8 mouse cellular contexts compared by ENCODE assay signal in the genomic region with DNA sequence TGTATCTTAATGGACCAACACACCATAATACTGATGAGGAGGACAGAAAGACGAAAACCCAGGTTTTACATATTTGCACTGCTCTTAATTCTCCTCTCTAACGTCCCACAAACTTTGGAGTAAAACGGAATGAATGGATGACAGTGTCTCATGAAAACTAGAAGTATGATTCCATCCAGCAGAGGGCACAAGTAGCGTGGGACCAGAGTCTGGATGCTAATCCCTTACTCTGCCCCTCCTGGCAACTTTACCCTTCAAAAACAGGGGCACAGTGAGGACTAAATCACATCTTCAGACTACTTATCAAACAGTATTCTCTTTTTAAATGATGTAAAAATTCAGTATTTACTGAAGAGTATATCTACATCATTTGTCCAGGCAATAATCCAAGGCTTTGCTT. TPM values are rescaled to one million over a fixed set of nuclear protein-coding genes. Genes with fewer than 3 reads are reported as not detected.
A peak's percentile ranks its signal among the peaks of the same experiment; 100 is the strongest.
DNase-seq lines count a peak whose midpoint lies in the region; ATAC-seq and TF ChIP-seq lines count a peak whose summit lies in the region.
"Had no signal": no experiment of that assay in that cellular context is flagged by ENCODE, and none has a peak within 500 bp of the region (broad histone marks: within the 10 kb centered on the region; RNA-seq: fewer than 3 reads in every experiment).

No protein-coding gene starts in this region.

- no peak overlapping the region for H3K27ac ChIP-seq in MEL (ENCODE audit: control insufficient read depth, low read depth, low read length)
- no peak overlapping the region for H3K27ac ChIP-seq in lung, embryonic 14.5 days (ENCODE audit: low read depth)

- H3K27me3 ChIP-seq in MEL (ENCODE audit: control insufficient read depth in 1 of 2, insufficient read depth in 2 of 2, low read length in 2 of 2): no peaks in the 10 kb centered on the region
- H3K27me3 ChIP-seq in lung, embryonic 14.5 days (ENCODE audit: insufficient read depth, low read length): no peaks in the 10 kb centered on the region

- peaks cover 2 to 15% of the 10 kb centered on the region in 2 experiments for H3K36me3 ChIP-seq in MEL (ENCODE audit: control insufficient read depth in 1 of 2, insufficient read depth in 2 of 2, low read length in 2 of 2)
- no peaks in the 10 kb centered on the region for H3K36me3 ChIP-seq in lung, embryonic 14.5 days (ENCODE audit: insufficient read depth)

- TF ChIP-seq CTCF in MEL (IDR thresholded peaks at IDR 0.05 in 2 of 3, conservative IDR thresholded peaks at IDR 0.05 in 1 of 3; ENCODE audit: control insufficient read depth in 1 of 3, insufficient read depth in 1 of 3, low read depth in 2 of 3, low read length in 3 of 3, poor library complexity in 1 of 3, severe bottlenecking in 1 of 3): peak; percentile 41 to 73 (median 42)
- peak; percentile 67; the same call in 1 of the 2 replicates for TF ChIP-seq CTCF in brain, embryonic 14.5 days (IDR thresholded peaks at IDR 0.05; ENCODE audit: borderline replicate concordance, extremely low read depth, insufficient read depth, insufficient read length)
- TF ChIP-seq CTCF in lung, embryonic 14.5 days (IDR thresholded peaks at IDR 0.05; ENCODE audit: low read depth): peak; percentile 80

- H3K4me1 ChIP-seq in MEL (ENCODE audit: control insufficient read depth in 1 of 2, insufficient read depth in 2 of 2, low read length in 2 of 2): peaks cover 14 to 15% of the 10 kb centered on the region in 2 experiments; a peak in 3 of 4 replicates
- H3K4me1 ChIP-seq in lung, embryonic 14.5 days (ENCODE audit: insufficient read depth): peaks cover 3% of the 10 kb centered on the region

- TF ChIP-seq RAD21 in MEL (IDR thresholded peaks at IDR 0.05; ENCODE audit: low read depth, low read length): peak; percentile 55

- no peak for ATAC-seq in lung, embryonic 14.5 days (ENCODE audit: insufficient read depth)

- TF ChIP-seq EP300 in MEL (IDR thresholded peaks at IDR 0.05; ENCODE audit: low read depth in 1 of 2, low read length in 2 of 2): no peak

- no peak overlapping the region for H3K4me2 ChIP-seq in lung, embryonic 14.5 days

- intact Hi-C loops in heart, postnatal 10 days (cut with DNase I): loop anchor here (1.0 to 5.0 kb wide), 3 partner anchors 73 to 117 kb away; partner anchors contain the start of genes Ndc1, Tceanc2 and Tmem59

- WGBS in lung, embryonic 14.5 days: 15% methylated on average over 4 of the region's 4 CpGs

- H3K79me2 ChIP-seq in MEL (ENCODE audit: control insufficient read depth, insufficient read depth, low read length, poor library complexity): peaks cover 8% of the 10 kb centered on the region

- DNase-seq in left cerebral cortex, adult 18-20 months (ENCODE audit: low spot score in 2 of 2): peak; percentile 31 to 51
- no peak for DNase-seq in left cerebral cortex, adult 8-10 months (ENCODE audit: low spot score in 2 of 2)
- peak; percentile 56 for DNase-seq in MEL (ENCODE audit: low read depth, low spot score)
- peak; percentile 73 for DNase-seq in brain, embryonic 14.5 days (ENCODE audit: low read depth)
- peak; percentile 60 to 71 for DNase-seq in heart, postnatal 10 days
- peak; percentile 85 for DNase-seq in lung, embryonic 14.5 days
- DNase-seq in thymus, postnatal 25 days: peak; percentile 63

- H3K9ac ChIP-seq in MEL (ENCODE audit: control insufficient read depth, low read depth, low read length, poor library complexity, severe bottlenecking): no peak overlapping the region
- H3K9ac ChIP-seq in lung, embryonic 14.5 days: no peak overlapping the region

- no peak for TF ChIP-seq POLR2A in MEL (IDR thresholded peaks at IDR 0.05; ENCODE audit: control insufficient read depth in 1 of 2, insufficient read depth in 1 of 2, low read depth in 1 of 2, low read length in 2 of 2, poor library complexity in 1 of 2)
- no peak for TF ChIP-seq POLR2A in brain, embryonic 14.5 days (IDR thresholded peaks at IDR 0.05; ENCODE audit: borderline replicate concordance, extremely low read depth, insufficient read depth, insufficient read length, poor library complexity, severe bottlenecking)

- no peak overlapping the region for H3K4me3 ChIP-seq in MEL (ENCODE audit: control insufficient read depth in 1 of 2, insufficient read depth in 1 of 2, low read depth in 2 of 2, low read length in 2 of 2)
- no peak overlapping the region for H3K4me3 ChIP-seq in lung, embryonic 14.5 days (ENCODE audit: low read depth, low read length)

- H3K9me3 ChIP-seq in MEL (replicated peaks; ENCODE audit: insufficient read depth, low read length): no peaks in the 10 kb centered on the region
- no peaks in the 10 kb centered on the region for H3K9me3 ChIP-seq in lung, embryonic 14.5 days (ENCODE audit: low read depth, low read length)

TF ChIP-seq in MEL, 35 proteins besides CTCF, POLR2A, EP300 and RAD21:
- TF ChIP-seq TBP (IDR thresholded peaks at IDR 0.05; ENCODE audit: low read depth, low read length) (no peak), KAT2A (conservative IDR thresholded peaks at IDR 0.05; ENCODE audit: low read depth, low read length) (no peak), SMC3 (IDR thresholded peaks at IDR 0.05; ENCODE audit: low read depth, low read length) (peak; percentile 69), ZC3H11A (IDR thresholded peaks at IDR 0.05; ENCODE audit: low read depth, low read length) (peak; percentile 41), POLR2AphosphoS5 (IDR thresholded peaks at IDR 0.05; ENCODE audit: borderline replicate concordance, low read depth, low read length) (no peak), MYC (IDR thresholded peaks at IDR 0.05; ENCODE audit: low read depth, low read length) (no peak), USF1 (IDR thresholded peaks at IDR 0.05; ENCODE audit: low read depth, low read length) (no peak), GATA1 (IDR thresholded peaks at IDR 0.05; ENCODE audit: low read depth, low read length) (no peak)

RNA-seq across cellular contexts. Expression of gene Lrrc42, which starts 2.8 kb away (rescaled TPM):
- total RNA-seq in left cerebral cortex, adult 18-20 months (2021): 10 to 100 TPM; 29.7 to 32.0 TPM
- 10 to 100 TPM; 22.6 to 33.0 (median 28.7) TPM for total RNA-seq in left cerebral cortex, adult 8-10 months (2022)
- total RNA-seq in MEL (2012; rRNA removed): 8.6 and 9.3 TPM in 2 replicates
- 10 to 100 TPM in 1 of 2 experiments, not detected in 1; 48.9 TPM for polyA plus RNA-seq in MEL (2012; ENCODE audit: insufficient read depth in 1 of 2, insufficient read length in 2 of 2, low read depth in 1 of 2, low replicate concordance in 2 of 2, missing spikeins in 1 of 2)
- 33.9 and 34.8 TPM in 2 replicates for polyA plus RNA-seq in brain, embryonic 14.5 days (2012; rRNA removed)
- 10 to 100 TPM; 16.4 to 21.6 TPM for total RNA-seq in heart, postnatal 10 days (2021)
- 69.0 and 75.2 TPM in 2 replicates for polyA plus RNA-seq in lung, embryonic 14.5 days (2014; fragmentation: Nextera tagmentation; extraction: Ambion mirVana)

RNA-seq across cellular contexts. Expression of gene Hspb11, which starts 2.9 kb away (rescaled TPM):
- 10 to 100 TPM; 17.8 to 18.6 TPM for total RNA-seq in left cerebral cortex, adult 18-20 months (2021)
- 10 to 100 TPM; 14.2 to 20.6 (median 19.4) TPM for total RNA-seq in left cerebral cortex, adult 8-10 months (2022)
- total RNA-seq in MEL (2012; rRNA removed): 11.2 and 12.4 TPM in 2 replicates
- polyA plus RNA-seq in MEL (2012; ENCODE audit: insufficient read depth in 1 of 2, insufficient read length in 2 of 2, low read depth in 1 of 2, low replicate concordance in 2 of 2, missing spikeins in 1 of 2): 10 to 100 TPM in 1 of 2 experiments, not detected in 1; 16.8 TPM
- 15.9 and 19.9 TPM in 2 replicates for polyA plus RNA-seq in brain, embryonic 14.5 days (2012; rRNA removed)
- 10 to 100 TPM; 16.3 to 16.8 TPM for total RNA-seq in heart, postnatal 10 days (2021)
- polyA plus RNA-seq in lung, embryonic 14.5 days (2014; fragmentation: Nextera tagmentation; extraction: Ambion mirVana): 37.6 and 41.4 TPM in 2 replicates

RNA-seq across cellular contexts. Expression of gene Ldlrad1, which starts 41.5 kb away (rescaled TPM):
- not detected for total RNA-seq in left cerebral cortex, adult 18-20 months (2021)
- total RNA-seq in left cerebral cortex, adult 8-10 months (2022): under 1 TPM in 1 of 4 experiments, not detected in 3; 0.32 TPM
- total RNA-seq in MEL (2012; rRNA removed): 0.15 TPM in 1 of 2 replicates, not detected in the other
- not detected for polyA plus RNA-seq in MEL (2012; ENCODE audit: insufficient read depth in 1 of 2, insufficient read length in 2 of 2, low read depth in 1 of 2, low replicate concordance in 2 of 2, missing spikeins in 1 of 2)
- 0.08 TPM in 1 of 2 replicates, not detected in the other for polyA plus RNA-seq in brain, embryonic 14.5 days (2012; rRNA removed)
- not detected for total RNA-seq in heart, postnatal 10 days (2021)
- polyA plus RNA-seq in lung, embryonic 14.5 days (2014; fragmentation: Nextera tagmentation; extraction: Ambion mirVana): not detected in 2 replicates
- polyA plus RNA-seq: heart, embryonic 14.5 days had no signal

RNA-seq across cellular contexts. Expression of gene Dio1, which starts 56.5 kb away (rescaled TPM):
- total RNA-seq in left cerebral cortex, adult 18-20 months (2021): not detected
- not detected for total RNA-seq in left cerebral cortex, adult 8-10 months (2022)
- not detected in 2 replicates for total RNA-seq in MEL (2012; rRNA removed)
- under 1 TPM in 1 of 2 experiments, not detected in 1; 0.13 TPM for polyA plus RNA-seq in MEL (2012; ENCODE audit: insufficient read depth in 1 of 2, insufficient read length in 2 of 2, low read depth in 1 of 2, low replicate concordance in 2 of 2, missing spikeins in 1 of 2)
- polyA plus RNA-seq in brain, embryonic 14.5 days (2012; rRNA removed): not detected in 2 replicates
- total RNA-seq in heart, postnatal 10 days (2021): not detected
- not detected in 2 replicates for polyA plus RNA-seq in lung, embryonic 14.5 days (2014; fragmentation: Nextera tagmentation; extraction: Ambion mirVana)
- polyA plus RNA-seq: heart, embryonic 14.5 days had no signal

Comparison
In these comparisons a context has a peak if more than half of its experiments do, and no peak if none do; other contexts are left out.
1. DNase-seq: peak in left cerebral cortex, adult 18-20 months (2 of 2), MEL (single experiment), brain, embryonic 14.5 days (single experiment), heart, postnatal 10 days (2 of 2), lung, embryonic 14.5 days (single experiment) and thymus, postnatal 25 days (single experiment); none in left cerebral cortex, adult 8-10 months (0 of 2).
2. Peak in every context shown above with its lines, with median percentiles within 50 percentile points of each other: CTCF ChIP-seq.